Mouse (Mus musculus): ENCODE results near the gene A230050P20Rik. TPM values are rescaled to one million over a fixed set of nuclear protein-coding genes. Genes with fewer than 3 reads are reported as not detected.

A230050P20Rik gene
- total RNA-seq, 2 experiments from 2014 or later, result 1.7 to 2.7 TPM

GRCm38 (mm10) chr9:20875021-20875790, 6.8 kb downstream of the A230050P20Rik start:
- DNase-seq, result no peak

GRCm38 (mm10) chr9:20876318-20877117, 8.1 kb downstream of the A230050P20Rik start:
- no peak for DNase-seq

DNA sequence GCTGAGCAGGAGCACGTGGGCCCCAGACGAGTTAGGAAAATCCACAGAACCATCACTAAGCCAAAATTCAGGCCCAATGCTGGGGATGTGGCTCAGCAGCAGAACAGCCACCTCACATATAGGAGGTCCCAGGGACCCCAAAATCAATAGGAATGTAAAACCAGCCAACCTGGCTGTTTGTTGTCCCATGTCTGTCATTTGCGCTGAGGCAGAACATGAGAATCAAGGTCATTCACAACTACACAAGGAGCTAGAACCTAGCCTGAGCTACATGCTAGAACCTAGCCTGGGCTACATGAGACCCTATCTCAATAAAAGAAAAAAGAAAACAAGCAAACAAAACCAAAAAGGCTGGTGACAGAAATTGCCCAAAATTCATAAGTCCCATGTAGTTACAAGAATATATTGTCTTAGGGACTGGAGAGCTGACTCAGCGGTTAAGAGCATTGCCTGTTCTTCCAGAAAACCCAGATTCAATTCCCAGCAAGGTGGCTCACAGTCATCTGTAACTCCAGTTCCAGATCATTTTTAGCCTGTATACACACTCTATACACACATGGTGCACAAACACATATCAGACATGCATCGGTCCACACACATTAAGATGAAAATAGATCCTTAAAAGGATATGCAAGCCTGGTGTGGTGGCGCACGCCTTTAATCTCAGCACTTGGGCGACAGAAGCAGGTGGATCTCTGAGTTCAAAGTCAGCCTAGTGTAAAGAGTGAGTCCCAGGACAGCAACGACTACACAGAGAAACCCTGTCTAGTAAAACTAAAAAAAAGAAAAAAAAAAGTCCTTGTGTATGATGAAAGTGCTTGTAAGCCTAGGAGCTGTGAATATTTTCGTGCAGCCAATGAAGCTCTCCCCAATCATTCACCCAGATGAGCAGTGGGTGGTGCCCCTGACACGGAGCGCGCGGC, 8.9 kb downstream of the A230050P20Rik start:
- no peak for DNase-seq

- peak; percentile 100 for DNase-seq
These were observed 9.7 kb downstream of the A230050P20Rik start for GRCm38 (mm10) chr9:20878041-20878709.

- no peak for DNase-seq
These were observed 10.2 kb downstream of the A230050P20Rik start for GRCm38 (mm10) chr9:20878710-20879065.

DNA sequence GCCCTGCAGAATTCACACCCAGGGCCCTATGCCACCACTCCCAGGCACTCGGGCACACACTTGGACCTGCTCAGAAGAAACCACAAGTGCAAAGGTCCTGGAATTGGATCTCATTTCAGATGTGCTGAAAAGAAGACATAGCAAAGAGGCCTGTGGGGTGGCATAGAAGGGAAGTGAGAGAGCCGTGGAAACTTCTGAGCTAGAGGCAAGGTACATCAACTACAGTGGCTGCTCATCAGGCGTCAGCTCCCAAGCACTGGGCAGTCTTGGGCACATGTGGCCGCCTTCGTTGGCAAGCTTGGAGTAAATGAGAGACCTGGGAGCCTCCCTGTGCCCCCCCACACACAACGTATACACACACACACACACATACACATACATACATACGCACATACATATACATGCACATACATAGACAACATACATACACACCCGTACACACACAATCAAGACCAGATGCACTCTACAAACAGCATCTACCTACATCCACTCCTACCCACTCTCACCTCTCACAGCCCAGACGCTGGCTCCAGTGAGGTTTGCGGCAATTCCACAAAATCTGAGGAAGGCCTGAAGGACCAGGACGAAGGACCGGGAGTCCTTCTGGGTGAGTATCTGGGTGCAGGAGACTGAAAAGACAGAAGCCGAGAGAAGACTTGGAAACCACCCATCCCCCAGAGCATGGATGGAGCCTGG, 10.8 kb downstream of the A230050P20Rik start, which contains the start of gene Angptl6:
Angptl6 (minus strand) TSS at position 631 of the 696 bp plus-strand sequence.
- DNase-seq, result no peak

GRCm38 (mm10) chr9:20886563-20886962, 18.1 kb downstream of the A230050P20Rik start:
- no peak for DNase-seq

- no peak for DNase-seq
These were observed 18.7 kb downstream of the A230050P20Rik start for GRCm38 (mm10) chr9:20887191-20887590.

DNA sequence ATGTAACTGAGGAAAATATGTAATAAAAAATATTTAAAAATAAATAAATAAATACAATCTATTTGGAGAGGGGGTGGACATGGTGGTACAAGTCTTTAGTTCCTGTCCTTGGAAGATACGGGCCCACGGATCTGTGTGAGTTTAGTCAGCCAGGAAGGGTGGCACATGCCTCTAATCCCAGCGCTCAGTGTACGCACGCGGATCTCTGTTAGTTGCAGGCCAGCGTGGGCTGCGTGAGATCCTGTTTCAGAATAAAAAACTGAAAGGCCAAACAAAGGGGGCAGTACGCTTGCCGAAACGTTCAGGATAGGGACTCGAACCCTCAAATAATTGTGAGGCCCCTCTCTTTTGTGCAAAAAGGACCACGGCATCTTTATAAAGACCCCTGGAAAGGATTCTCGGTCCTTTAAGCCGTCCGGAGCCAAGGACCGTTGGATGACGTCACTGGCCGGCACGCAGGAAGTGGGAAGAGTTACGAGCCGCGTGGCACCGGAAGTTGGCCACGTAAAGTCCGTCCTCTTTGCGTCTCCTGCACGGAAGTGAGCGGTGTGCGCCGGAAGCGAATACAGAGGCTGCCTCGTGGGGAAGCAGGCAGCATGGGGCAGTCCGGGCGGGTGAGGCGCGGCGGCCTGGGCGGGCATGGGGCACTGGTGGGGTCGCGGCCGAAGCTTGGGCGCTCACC, 19.4 kb downstream of the A230050P20Rik start, which contains the start of gene Ppan:
Ppan (plus strand) TSS at position 472 of the 682 bp plus-strand sequence.
- peak; percentile 93 for DNase-seq

DNA sequence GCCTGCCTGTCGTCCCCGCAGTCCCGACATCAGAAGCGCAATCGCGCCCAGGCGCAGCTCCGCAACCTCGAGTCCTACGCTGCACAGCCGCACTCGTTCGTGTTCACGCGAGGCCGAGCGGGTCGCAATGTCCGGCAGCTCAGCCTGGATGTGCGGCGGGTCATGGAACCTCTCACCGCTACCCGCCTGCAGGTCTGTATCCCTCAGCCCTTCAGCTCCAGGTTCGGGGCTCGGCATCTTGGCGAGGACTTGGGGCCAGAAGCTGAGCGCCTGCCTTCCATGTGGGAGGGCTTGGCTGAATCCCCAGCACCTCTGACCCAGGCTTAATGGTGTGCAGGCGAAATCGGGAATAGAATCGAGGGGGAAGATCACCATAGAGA, 19.9 kb downstream of the A230050P20Rik start:
- no peak for DNase-seq

DNA sequence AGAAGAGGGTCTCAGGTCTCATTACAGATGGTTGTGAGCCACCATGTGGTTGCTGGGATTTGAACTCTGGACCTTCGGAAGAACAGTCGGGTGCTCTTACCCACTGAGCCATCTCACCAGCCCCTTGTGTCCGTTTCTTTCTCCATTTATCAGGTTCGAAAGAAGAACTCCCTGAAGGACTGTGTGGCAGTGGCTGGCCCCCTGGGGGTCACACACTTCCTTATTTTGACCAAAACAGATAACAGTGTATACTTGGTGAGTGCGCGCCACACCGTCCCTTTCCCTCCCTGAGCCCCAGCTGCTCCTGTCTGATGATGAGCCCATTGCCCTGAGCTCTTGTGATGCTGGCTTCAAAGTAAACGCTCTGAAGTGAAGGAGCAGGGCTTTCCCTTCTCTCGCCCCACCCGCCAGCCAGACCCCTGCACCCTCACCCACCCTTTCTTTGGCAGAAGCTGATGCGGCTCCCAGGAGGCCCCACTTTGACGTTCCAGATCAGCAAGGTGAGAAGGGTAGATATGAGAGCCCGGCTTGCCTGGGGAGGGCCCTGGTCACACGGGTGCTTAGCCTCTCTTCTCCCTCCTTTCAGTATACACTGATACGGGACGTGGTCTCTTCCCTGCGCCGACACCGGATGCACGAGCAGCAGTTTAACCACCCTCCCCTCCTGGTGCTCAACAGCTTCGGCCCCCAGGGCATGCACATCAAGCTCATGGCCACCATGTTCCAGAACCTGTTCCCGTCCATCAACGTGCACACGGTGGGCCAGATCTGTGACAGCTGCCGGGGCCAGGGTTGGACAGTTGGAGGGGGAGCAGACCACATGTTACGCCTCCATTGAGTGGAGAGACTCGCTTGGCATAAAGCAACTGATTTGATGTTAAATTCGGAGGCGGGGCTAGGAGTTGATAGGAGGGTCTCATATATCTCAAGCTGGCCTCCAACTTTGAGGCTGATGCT, 21.0 kb downstream of the A230050P20Rik start:
- no peak for DNase-seq

GRCm38 (mm10) chr9:20890411-20890810, 22.0 kb downstream of the A230050P20Rik start:
- DNase-seq, result no peak

- no peak for DNase-seq
These were observed 23.1 kb downstream of the A230050P20Rik start for GRCm38 (mm10) chr9:20891339-20892103.

DNA sequence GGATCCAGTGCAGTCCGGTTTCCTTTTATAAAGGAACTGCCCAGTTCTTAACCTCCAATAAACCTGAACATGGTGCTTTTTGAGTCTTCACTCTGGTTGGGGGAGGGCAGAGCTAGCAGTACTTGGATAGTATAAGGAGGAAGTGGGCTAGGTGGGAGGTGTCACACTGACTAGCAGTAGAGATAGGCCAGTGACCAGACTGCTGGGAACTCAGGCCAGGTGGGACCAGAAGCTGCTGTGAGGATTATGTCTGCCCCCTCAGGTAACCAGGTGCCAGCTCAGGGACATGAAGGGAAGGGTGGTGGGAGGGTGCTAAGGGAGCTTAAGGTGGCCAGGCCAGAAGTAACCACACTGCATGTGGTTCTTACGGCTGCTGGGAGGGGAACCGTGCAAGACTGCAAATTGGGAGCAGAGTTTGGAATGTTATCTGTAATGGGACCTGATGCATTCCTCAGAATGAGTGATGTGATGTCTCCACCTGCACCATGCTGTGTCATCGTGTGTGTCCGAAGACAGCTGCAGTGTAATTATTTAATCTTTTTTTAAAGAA, 23.7 kb downstream of the A230050P20Rik start:
- no peak for DNase-seq

DNA sequence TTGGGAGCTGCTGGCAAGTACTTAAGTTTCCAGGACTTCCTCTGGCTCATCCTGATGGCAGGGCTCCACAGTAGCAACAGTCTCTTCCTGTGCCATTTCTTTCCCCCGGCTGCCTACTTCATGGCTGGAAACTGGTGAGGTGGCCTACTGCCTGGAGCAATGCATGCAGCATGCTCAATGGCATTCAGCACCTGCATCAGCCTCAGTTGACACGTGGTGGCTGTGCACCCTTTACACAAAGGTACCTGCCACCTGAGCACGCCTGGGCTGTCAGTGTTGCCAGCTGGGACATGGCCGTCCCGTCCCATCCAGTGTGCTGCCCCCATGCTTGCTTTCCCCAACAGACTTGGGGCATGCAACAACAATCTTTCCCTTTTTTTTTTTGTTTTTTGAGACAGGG, 24.6 kb downstream of the A230050P20Rik start:
- DNase-seq, result no peak

- DNase-seq, result no peak
These were observed 25.3 kb downstream of the A230050P20Rik start for GRCm38 (mm10) chr9:20893590-20894343.

DNA sequence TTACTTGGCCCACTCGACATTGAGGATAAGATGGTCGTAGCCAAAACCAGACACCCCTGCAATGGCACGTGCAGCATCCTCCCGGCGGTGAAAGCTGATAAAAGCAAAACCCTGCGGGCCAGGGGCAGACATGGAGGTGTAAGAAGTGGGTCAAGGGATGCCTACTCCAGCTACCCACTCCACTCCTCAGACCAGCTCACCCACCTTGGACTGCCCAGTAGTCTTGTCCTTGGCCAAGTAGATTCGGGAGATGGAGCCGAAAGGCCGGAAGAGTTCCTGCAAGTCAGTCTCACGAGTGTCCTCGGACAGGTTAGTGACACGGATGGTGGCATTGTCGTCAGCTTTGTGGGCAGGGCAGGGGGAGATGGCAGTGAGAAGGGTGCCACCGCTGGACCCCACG, 26.2 kb downstream of the A230050P20Rik start:
- no peak for DNase-seq

Measured in gastrocnemius, postnatal 25 days (tissue).